Mouse (Mus musculus): ENCODE measurements at regions not wholly inside any gene's neighbourhood (a gene's known extent, or its start where the extent isn't known, plus 50 kb on each side); places are given as distances from the start of the nearest gene placed in this dataset.

- Histone ChIP-seq H3K4me1 (ENCODE audit: control insufficient read depth, insufficient read depth, low read length) (no peaks in the 10 kb centered on the region), H3K9ac (ENCODE audit: low read depth, low read length) (no peak overlapping the region), H3K9me3 (ENCODE audit: control insufficient read depth, low read length) (no peaks in the 10 kb centered on the region), H3K27me3 (replicated peaks; ENCODE audit: control insufficient read depth, insufficient read depth, low read length) (no peaks in the 10 kb centered on the region), H3K27ac (replicated peaks; ENCODE audit: low read depth, low read length) (no peak overlapping the region), H3K4me2 (ENCODE audit: low read depth, low read length) (no peak overlapping the region), H3K36me3 (ENCODE audit: control insufficient read depth, insufficient read depth, low read length) (no peaks in the 10 kb centered on the region), H3K4me3 (ENCODE audit: low read depth, low read length) (no peak overlapping the region)
- ATAC-seq (ENCODE audit: low read depth): no peak
- DNase-seq (ENCODE audit: low spot score): no peak
- 84% methylated on average over 3 of the region's 3 CpGs for WGBS
Observed at GRCm38 (mm10) chr7:64079301-64079700, 74.3 kb upstream of the Trpm1 start.

GRCm38 (mm10) chr7:64078646-64079045, 75.0 kb upstream of the Trpm1 start:
- no peak for ATAC-seq (ENCODE audit: low read depth)
- Histone ChIP-seq H3K4me2 (ENCODE audit: low read depth, low read length) (no peak overlapping the region), H3K36me3 (ENCODE audit: control insufficient read depth, insufficient read depth, low read length) (no peaks in the 10 kb centered on the region), H3K27me3 (replicated peaks; ENCODE audit: control insufficient read depth, insufficient read depth, low read length) (no peaks in the 10 kb centered on the region), H3K9me3 (ENCODE audit: control insufficient read depth, low read length) (no peaks in the 10 kb centered on the region), H3K27ac (replicated peaks; ENCODE audit: low read depth, low read length) (no peak overlapping the region), H3K4me1 (ENCODE audit: control insufficient read depth, insufficient read depth, low read length) (no peaks in the 10 kb centered on the region), H3K9ac (ENCODE audit: low read depth, low read length) (no peak overlapping the region), H3K4me3 (ENCODE audit: low read depth, low read length) (no peak overlapping the region)
- WGBS: 71% methylated on average over 1 of the region's 1 CpGs
- no peak for DNase-seq (ENCODE audit: low spot score)

- 72% methylated on average over 4 of the region's 4 CpGs for WGBS
- no peak for DNase-seq (ENCODE audit: low spot score)
- H3K4me3 ChIP-seq (ENCODE audit: low read depth, low read length): no peak overlapping the region
- H3K27me3 ChIP-seq (replicated peaks; ENCODE audit: control insufficient read depth, insufficient read depth, low read length): no peaks in the 10 kb centered on the region
- H3K9me3 ChIP-seq (ENCODE audit: control insufficient read depth, low read length): no peaks in the 10 kb centered on the region
- no peaks in the 10 kb centered on the region for H3K4me1 ChIP-seq (ENCODE audit: control insufficient read depth, insufficient read depth, low read length)
- no peaks in the 10 kb centered on the region for H3K36me3 ChIP-seq (ENCODE audit: control insufficient read depth, insufficient read depth, low read length)
- no peak overlapping the region for H3K9ac ChIP-seq (ENCODE audit: low read depth, low read length)
- no peak overlapping the region for H3K4me2 ChIP-seq (ENCODE audit: low read depth, low read length)
- ATAC-seq (ENCODE audit: low read depth): no peak
- no peak overlapping the region for H3K27ac ChIP-seq (replicated peaks; ENCODE audit: low read depth, low read length)
Observed at GRCm38 (mm10) chr7:64077526-64077925, 76.1 kb upstream of the Trpm1 start.

GRCm38 (mm10) chr7:64076764-64077360, 76.8 kb upstream of the Trpm1 start:
- H3K36me3 ChIP-seq (ENCODE audit: control insufficient read depth, insufficient read depth, low read length): no peaks in the 10 kb centered on the region
- H3K27ac ChIP-seq (replicated peaks; ENCODE audit: low read depth, low read length): no peak overlapping the region
- H3K4me2 ChIP-seq (ENCODE audit: low read depth, low read length): no peak overlapping the region
- H3K9ac ChIP-seq (ENCODE audit: low read depth, low read length): no peak overlapping the region
- H3K27me3 ChIP-seq (replicated peaks; ENCODE audit: control insufficient read depth, insufficient read depth, low read length): no peaks in the 10 kb centered on the region
- DNase-seq (ENCODE audit: low spot score) (no peak), ATAC-seq (ENCODE audit: low read depth) (no peak)
- no peak overlapping the region for H3K4me3 ChIP-seq (ENCODE audit: low read depth, low read length)
- H3K4me1 ChIP-seq (ENCODE audit: control insufficient read depth, insufficient read depth, low read length): no peaks in the 10 kb centered on the region
- no peaks in the 10 kb centered on the region for H3K9me3 ChIP-seq (ENCODE audit: control insufficient read depth, low read length)
- WGBS: 85% methylated on average over 4 of the region's 4 CpGs

- ATAC-seq (ENCODE audit: low read depth): no peak
Observed at GRCm38 (mm10) chr7:64075696-64076313, 77.8 kb upstream of the Trpm1 start.

GRCm38 (mm10) chr7:64074661-64075234, 78.9 kb upstream of the Trpm1 start:
- no peak for DNase-seq (ENCODE audit: low spot score)
- H3K27me3 ChIP-seq (replicated peaks; ENCODE audit: control insufficient read depth, insufficient read depth, low read length): no peaks in the 10 kb centered on the region
- no peak overlapping the region for H3K9ac ChIP-seq (ENCODE audit: low read depth, low read length)
- 88% methylated on average over 4 of the region's 4 CpGs for WGBS
- H3K27ac ChIP-seq (replicated peaks; ENCODE audit: low read depth, low read length): no peak overlapping the region
- H3K9me3 ChIP-seq (ENCODE audit: control insufficient read depth, low read length): no peaks in the 10 kb centered on the region
- H3K4me2 ChIP-seq (ENCODE audit: low read depth, low read length): no peak overlapping the region
- H3K4me1 ChIP-seq (ENCODE audit: control insufficient read depth, insufficient read depth, low read length): no peaks in the 10 kb centered on the region
- no peaks in the 10 kb centered on the region for H3K36me3 ChIP-seq (ENCODE audit: control insufficient read depth, insufficient read depth, low read length)
- no peak overlapping the region for H3K4me3 ChIP-seq (ENCODE audit: low read depth, low read length)
- ATAC-seq (ENCODE audit: low read depth): no peak

More at GRCm38 (mm10) chr7:64075696-64076313, 77.8 kb upstream of the Trpm1 start:
- H3K27me3 ChIP-seq (replicated peaks; ENCODE audit: control insufficient read depth, insufficient read depth, low read length): no peaks in the 10 kb centered on the region
- H3K9me3 ChIP-seq (ENCODE audit: control insufficient read depth, low read length): no peaks in the 10 kb centered on the region
- WGBS: 88% methylated on average over 1 of the region's 1 CpGs
- H3K4me3 ChIP-seq (ENCODE audit: low read depth, low read length): no peak overlapping the region
- DNase-seq (ENCODE audit: low spot score): no peak
- H3K4me1 ChIP-seq (ENCODE audit: control insufficient read depth, insufficient read depth, low read length): no peaks in the 10 kb centered on the region
- H3K9ac ChIP-seq (ENCODE audit: low read depth, low read length): no peak overlapping the region
- no peaks in the 10 kb centered on the region for H3K36me3 ChIP-seq (ENCODE audit: control insufficient read depth, insufficient read depth, low read length)
- no peak overlapping the region for H3K27ac ChIP-seq (replicated peaks; ENCODE audit: low read depth, low read length)
- no peak overlapping the region for H3K4me2 ChIP-seq (ENCODE audit: low read depth, low read length)

- H3K9ac ChIP-seq (ENCODE audit: low read depth, low read length): no peak overlapping the region
Observed at GRCm38 (mm10) chr7:64074186-64074585, 79.4 kb upstream of the Trpm1 start.

GRCm38 (mm10) chr7:64073781-64074180, 79.9 kb upstream of the Trpm1 start:
- no peaks in the 10 kb centered on the region for H3K27me3 ChIP-seq (replicated peaks; ENCODE audit: control insufficient read depth, insufficient read depth, low read length)
- no peak overlapping the region for H3K4me3 ChIP-seq (ENCODE audit: low read depth, low read length)
- H3K9ac ChIP-seq (ENCODE audit: low read depth, low read length): no peak overlapping the region
- ATAC-seq (ENCODE audit: low read depth) (no peak), DNase-seq (ENCODE audit: low spot score) (no peak)
- H3K4me2 ChIP-seq (ENCODE audit: low read depth, low read length): no peak overlapping the region
- H3K36me3 ChIP-seq (ENCODE audit: control insufficient read depth, insufficient read depth, low read length): no peaks in the 10 kb centered on the region
- H3K9me3 ChIP-seq (ENCODE audit: control insufficient read depth, low read length): no peaks in the 10 kb centered on the region
- no peak overlapping the region for H3K27ac ChIP-seq (replicated peaks; ENCODE audit: low read depth, low read length)
- H3K4me1 ChIP-seq (ENCODE audit: control insufficient read depth, insufficient read depth, low read length): no peaks in the 10 kb centered on the region
- whole genome bisulfite sequencing: 88% methylated on average over 3 of the region's 3 CpGs

More at GRCm38 (mm10) chr7:64074186-64074585, 79.4 kb upstream of the Trpm1 start:
- Histone ChIP-seq H3K4me1 (ENCODE audit: control insufficient read depth, insufficient read depth, low read length) (no peaks in the 10 kb centered on the region), H3K9me3 (ENCODE audit: control insufficient read depth, low read length) (no peaks in the 10 kb centered on the region), H3K27me3 (replicated peaks; ENCODE audit: control insufficient read depth, insufficient read depth, low read length) (no peaks in the 10 kb centered on the region), H3K36me3 (ENCODE audit: control insufficient read depth, insufficient read depth, low read length) (no peaks in the 10 kb centered on the region), H3K4me3 (ENCODE audit: low read depth, low read length) (no peak overlapping the region), H3K27ac (replicated peaks; ENCODE audit: low read depth, low read length) (no peak overlapping the region), H3K4me2 (ENCODE audit: low read depth, low read length) (no peak overlapping the region)
- 91% methylated on average over 4 of the region's 4 CpGs for WGBS
- DNase-seq (ENCODE audit: low spot score) (no peak), ATAC-seq (ENCODE audit: low read depth) (no peak)

- ATAC-seq (ENCODE audit: low read depth) (no peak), DNase-seq (ENCODE audit: low spot score) (no peak)
- no peak overlapping the region for H3K4me2 ChIP-seq (ENCODE audit: low read depth, low read length)
- no peaks in the 10 kb centered on the region for H3K4me1 ChIP-seq (ENCODE audit: control insufficient read depth, insufficient read depth, low read length)
- no peaks in the 10 kb centered on the region for H3K36me3 ChIP-seq (ENCODE audit: control insufficient read depth, insufficient read depth, low read length)
- no peaks in the 10 kb centered on the region for H3K9me3 ChIP-seq (ENCODE audit: control insufficient read depth, low read length)
- no peak overlapping the region for H3K9ac ChIP-seq (ENCODE audit: low read depth, low read length)
- no peak overlapping the region for H3K27ac ChIP-seq (replicated peaks; ENCODE audit: low read depth, low read length)
- H3K27me3 ChIP-seq (replicated peaks; ENCODE audit: control insufficient read depth, insufficient read depth, low read length): no peaks in the 10 kb centered on the region
- WGBS: 81% methylated on average over 5 of the region's 5 CpGs
- H3K4me3 ChIP-seq (ENCODE audit: low read depth, low read length): no peak overlapping the region
Observed at GRCm38 (mm10) chr7:64070930-64071329, 82.7 kb upstream of the Trpm1 start.
